Mouse (Mus musculus) sigmoid colon, adult 10 weeks (tissue): ENCODE results near the gene Arntl. TPM values are rescaled to one million over a fixed set of nuclear protein-coding genes. Genes with fewer than 3 reads are reported as not detected.

Experiments
- polyA plus RNA-seq: library from polyadenylated mRNA; stranded (reverse); fragments of 350-450 nt; fragmentation: Illumina TruSeq; extraction: RNeasy Lipid Tissue Mini Kit (QIAGEN cat#74804); gene quantifications from one replicate; pipeline ENCODE4 v1.2.3, GENCODE M21; 2014; ENCODE audit warnings: low read depth, low replicate concordance

The Arntl gene
- polyA plus RNA-seq, result 75.5 TPM

GRCm38 (mm10) chr7:113206644-113207470 lies at the start of gene Arntl:
TSS of gene Arntl (plus strand) at chr7:113207465.

Other genes starting within 250 kb of the Arntl start
- 33.5 TPM for gene Btbd10, start 161.9 kb downstream of the Arntl start, polyA plus RNA-seq
- not detected for gene Pth, start 181.1 kb downstream of the Arntl start, polyA plus RNA-seq